Mouse (Mus musculus): ENCODE data around the gene Gmeb2.

- TF ChIP-seq CTCF (IDR thresholded peaks at IDR 0.05; ENCODE audit: borderline replicate concordance, control insufficient read depth, extremely low read depth, insufficient read depth, low read length, poor library complexity) (no peak), POLR2A (IDR thresholded peaks at IDR 0.05; ENCODE audit: control insufficient read depth, extremely low read depth, insufficient read depth, low read length, poor library complexity) (no peak)
Observed at GRCm38 (mm10) chr2:181320103-181320499, 32.3 kb upstream of the Gmeb2 start.
